Mouse (Mus musculus) olfactory bulb, adult 2 months (tissue): Measurements from ENCODE around the gene Tle2.

ENCODE experiments used
- CTCF ChIP-seq: fragments of 200-500 bp; IDR thresholded peaks from 2 replicates; pipeline ENCODE4 v1.5.1; 2012; ENCODE audit warnings: low read depth, mild to moderate bottlenecking, low read length, moderate library complexity; ENCODE audit not compliant: insufficient read depth
- POLR2A ChIP-seq: fragments of 200-500 bp; IDR thresholded peaks from 2 replicates; pipeline ENCODE4 v1.6.1; 2012; ENCODE audit warnings: mild to moderate bottlenecking, low read depth, low read length, moderate library complexity; ENCODE audit not compliant: insufficient read depth

DNA sequence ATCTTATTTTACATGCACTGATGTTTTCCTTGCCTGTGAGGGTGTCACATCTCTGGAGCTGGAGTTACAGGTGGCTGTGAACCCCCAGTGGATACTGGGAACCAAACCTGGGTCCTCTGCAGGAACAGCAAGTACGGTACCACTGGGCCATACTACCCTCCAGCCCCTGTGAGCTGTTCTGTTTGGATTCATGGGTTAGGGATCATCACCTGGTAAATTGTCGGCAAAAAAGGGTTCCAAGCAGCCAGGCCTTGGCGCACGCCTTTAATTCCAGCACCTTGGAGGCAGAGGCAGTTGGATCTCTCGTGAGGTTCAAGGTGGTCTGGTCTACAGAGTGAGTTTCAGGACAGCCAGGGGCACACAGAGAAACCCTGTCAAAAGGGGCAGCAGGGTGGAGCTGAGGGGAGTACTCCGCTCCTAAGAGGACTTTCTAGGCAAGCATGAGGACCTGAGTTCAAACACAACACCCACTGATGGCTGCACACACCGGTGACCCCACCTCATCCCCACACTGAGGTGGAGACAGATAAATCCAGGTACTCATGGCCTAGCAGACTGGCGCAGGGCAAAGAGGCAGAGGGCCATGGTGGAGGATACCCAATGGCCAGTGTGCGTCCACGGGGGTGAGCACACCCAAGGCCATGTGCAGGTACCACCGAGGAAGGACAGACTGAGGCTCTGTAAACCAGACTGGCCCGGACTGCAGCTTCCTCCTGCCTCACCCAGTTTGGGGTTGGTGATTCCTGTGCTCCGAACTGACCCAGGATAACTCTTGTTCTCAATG is 27.4 kb upstream of the Tle2 start:
- no peak for TF ChIP-seq CTCF
- no peak for TF ChIP-seq POLR2A
